Mouse (Mus musculus) C2C12 (cell line): Measurements from ENCODE around the gene Plet1.

Experiments used
- CEBPB ChIP-seq: IDR thresholded peaks from one replicate; pipeline ENCODE4 v1.6.1; 2011; ENCODE audit warnings: low read depth, mild to moderate bottlenecking, control low read depth, moderate library complexity
- CTCF ChIP-seq: IDR thresholded peaks from one replicate; pipeline ENCODE4 v1.5.1; 2011; ENCODE audit not compliant: control insufficient read depth, insufficient read depth, insufficient read length
- FOSL1 ChIP-seq: IDR thresholded peaks from one replicate; pipeline ENCODE4 v1.8.0; 2011; ENCODE audit warnings: mild to moderate bottlenecking, low read length; ENCODE audit not compliant: poor library complexity, insufficient read depth, severe bottlenecking
- MAX ChIP-seq: IDR thresholded peaks from one replicate; pipeline ENCODE4 v1.6.1; 2011; ENCODE audit warnings: mild to moderate bottlenecking, control low read depth
- MYOD1 ChIP-seq: IDR thresholded peaks from one replicate; pipeline ENCODE4 v1.6.1; 2011; ENCODE audit warnings: low read depth; ENCODE audit not compliant: control insufficient read depth, insufficient read length
- MYOG ChIP-seq: IDR thresholded peaks from one replicate; pipeline ENCODE4 v1.6.1; 2011; ENCODE audit not compliant: control insufficient read depth, insufficient read length; ENCODE audit errors: extremely low read depth
- USF1 ChIP-seq: IDR thresholded peaks from one replicate; pipeline ENCODE4 v1.6.1; 2011; ENCODE audit warnings: low read depth, mild to moderate bottlenecking, control low read depth, moderate library complexity

DNA sequence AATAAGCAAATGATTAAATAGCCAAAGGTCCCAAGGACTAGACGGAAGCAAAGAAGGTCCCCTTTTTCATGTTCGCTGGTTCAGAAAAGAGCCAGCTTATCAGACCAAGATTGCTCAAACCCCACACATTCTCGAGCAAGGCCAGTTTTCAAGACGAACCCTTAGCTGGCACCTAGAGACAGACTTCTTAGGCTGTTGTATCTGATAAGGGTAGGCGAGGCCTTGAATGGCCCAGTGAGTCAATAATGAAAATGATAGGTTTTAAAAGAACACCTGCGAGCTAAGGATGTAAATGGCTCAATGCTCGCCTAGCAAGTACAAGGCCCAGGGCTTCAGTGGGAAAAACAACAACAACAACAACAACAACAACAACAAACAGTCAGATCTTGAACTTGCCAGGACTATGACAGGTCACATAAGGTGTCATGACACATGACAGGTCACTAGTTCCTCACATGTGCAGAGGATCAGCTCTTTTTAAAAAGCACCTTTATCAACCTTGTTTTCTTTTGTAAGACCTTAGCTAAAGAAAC, 42.3 kb downstream of the Plet1 start:
- no peak for TF ChIP-seq CTCF
- TF ChIP-seq MYOG, result no peak
- TF ChIP-seq CEBPB, result no peak
- TF ChIP-seq USF1, result no peak
- TF ChIP-seq MAX, result no peak
- TF ChIP-seq MYOD1, result no peak
- no peak for TF ChIP-seq FOSL1
